ENCODE assay signal across 8 mouse cellular contexts in the genomic region with DNA sequence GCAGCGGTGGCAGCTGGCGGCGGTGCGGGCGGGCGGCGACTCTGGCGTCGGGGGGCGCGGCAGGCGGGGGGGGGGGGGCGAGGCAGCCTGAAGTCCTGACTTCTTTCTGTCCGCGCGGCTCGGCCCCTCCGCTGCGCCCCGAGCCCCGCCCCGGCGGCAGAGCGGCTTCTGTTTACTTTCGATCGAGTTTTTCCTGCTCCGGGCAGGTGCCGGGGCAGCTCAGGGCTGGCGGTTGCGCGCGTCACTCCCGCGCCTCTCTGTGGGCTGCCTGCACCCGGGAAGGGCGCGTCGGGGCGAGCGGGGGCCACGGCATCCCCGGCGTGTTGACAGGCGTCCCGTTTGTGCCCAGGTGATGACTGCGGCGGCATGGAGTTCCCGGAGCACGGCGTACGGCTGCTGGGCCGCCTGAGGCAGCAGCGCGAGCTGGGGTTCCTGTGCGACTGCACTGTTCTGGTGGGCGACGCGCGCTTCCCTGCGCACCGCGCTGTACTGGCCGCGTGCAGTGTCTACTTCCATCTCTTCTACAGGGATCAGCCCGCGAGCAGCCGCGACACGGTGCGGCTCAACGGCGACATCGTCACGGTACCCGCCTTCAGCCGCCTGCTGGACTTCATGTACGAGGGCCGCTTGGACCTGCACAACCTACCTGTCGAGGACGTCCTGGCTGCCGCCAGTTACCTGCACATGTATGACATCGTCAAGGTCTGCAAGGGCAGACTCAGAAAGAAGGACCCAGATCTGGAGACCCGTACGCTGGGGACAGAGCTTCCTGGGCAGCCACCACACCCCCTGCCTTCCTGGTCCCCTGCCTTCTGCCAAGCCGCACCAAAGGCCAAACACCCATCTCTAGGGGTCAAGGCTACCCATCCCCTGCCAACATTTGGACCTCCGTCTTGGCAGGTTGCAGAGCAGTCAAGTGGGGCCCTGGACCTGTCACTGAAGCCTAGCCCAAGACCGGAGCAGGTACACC. TPM values are rescaled to one million over a fixed set of nuclear protein-coding genes. Genes with fewer than 3 reads are reported as not detected.
A peak's percentile ranks its signal among the peaks of the same experiment; 100 is the strongest.
DNase-seq lines count a peak whose midpoint lies in the region; ATAC-seq and TF ChIP-seq lines count a peak whose summit lies in the region.

No protein-coding gene starts in this region.

- peak; percentile 38 for TF ChIP-seq CTCF in lung, postnatal 0 days (IDR thresholded peaks at IDR 0.05)
- no peak for TF ChIP-seq CTCF in stomach, postnatal 0 days (IDR thresholded peaks at IDR 0.05; ENCODE audit: low read depth)

- peak overlapping the region; percentile 96 for H3K4me2 ChIP-seq in intestine, embryonic 16.5 days (ENCODE audit: low read depth, low read length)
- H3K4me2 ChIP-seq in lung, postnatal 0 days (replicated peaks; ENCODE audit: low read depth, low read length): peak overlapping the region; percentile 72
- H3K4me2 ChIP-seq in stomach, postnatal 0 days (replicated peaks; ENCODE audit: low read depth): peak overlapping the region; percentile 95

- H3K9ac ChIP-seq in intestine, embryonic 16.5 days (ENCODE audit: low read depth, low read length): peak overlapping the region; percentile 78
- H3K9ac ChIP-seq in lung, postnatal 0 days (replicated peaks; ENCODE audit: low read depth): peak overlapping the region; percentile 46
- peak overlapping the region; percentile 87 for H3K9ac ChIP-seq in stomach, postnatal 0 days (ENCODE audit: low read length)

- peak; percentile 19 for ATAC-seq in CD4-positive, CD25-positive, alpha-beta regulatory T cell, adult 4 months
- ATAC-seq in intestine, embryonic 16.5 days: peak; percentile 74
- peak; percentile 74 for ATAC-seq in lung, postnatal 0 days
- peak; percentile 79 for ATAC-seq in stomach, postnatal 0 days (ENCODE audit: low FRiP score, low TSS enrichment)
- ATAC-seq in monocyte, adult 5-6 weeks (replicated peaks; ENCODE audit: insufficient number of reproducible peaks, low FRiP score, low TSS enrichment, poor library complexity, severe bottlenecking): no peak

- peaks cover 64% of the 10 kb centered on the region for H3K4me1 ChIP-seq in forebrain, embryonic 10.5 days
- peaks cover 36% of the 10 kb centered on the region for H3K4me1 ChIP-seq in intestine, embryonic 16.5 days (ENCODE audit: control insufficient read depth, insufficient read depth, low read length)
- H3K4me1 ChIP-seq in lung, postnatal 0 days (ENCODE audit: insufficient read depth, low read depth, low read length): peaks cover 7% of the 10 kb centered on the region
- H3K4me1 ChIP-seq in stomach, postnatal 0 days (replicated peaks; ENCODE audit: control insufficient read depth, insufficient read depth): 0 out of 2 replicates have a peak, but pooled peaks cover 4% of the 10 kb centered on the region

- WGBS in forebrain, embryonic 10.5 days: 4% methylated on average over 73 of the region's 87 CpGs
- WGBS in intestine, embryonic 16.5 days: 5% methylated on average over 66 of the region's 87 CpGs
- WGBS in lung, postnatal 0 days: 5% methylated on average over 63 of the region's 87 CpGs
- WGBS in stomach, postnatal 0 days: 7% methylated on average over 70 of the region's 87 CpGs

- H3K9me3 ChIP-seq in forebrain, embryonic 10.5 days: no peaks in the 10 kb centered on the region
- H3K9me3 ChIP-seq in intestine, embryonic 16.5 days (ENCODE audit: control insufficient read depth, low read length): no peaks in the 10 kb centered on the region
- no peaks in the 10 kb centered on the region for H3K9me3 ChIP-seq in lung, postnatal 0 days (ENCODE audit: low read length)
- no peaks in the 10 kb centered on the region for H3K9me3 ChIP-seq in stomach, postnatal 0 days (ENCODE audit: control insufficient read depth, low read length)

- H3K36me3 ChIP-seq in forebrain, embryonic 10.5 days (replicated peaks): peaks cover 17% of the 10 kb centered on the region
- H3K36me3 ChIP-seq in intestine, embryonic 16.5 days (ENCODE audit: control insufficient read depth, insufficient read depth, low read length): no peaks in the 10 kb centered on the region
- H3K36me3 ChIP-seq in lung, postnatal 0 days (ENCODE audit: insufficient read depth, low read length): no peaks in the 10 kb centered on the region
- H3K36me3 ChIP-seq in stomach, postnatal 0 days (ENCODE audit: control insufficient read depth, insufficient read depth, low read length): peaks cover 4% of the 10 kb centered on the region; the same call in 1 of the 2 replicates

- H3K27ac ChIP-seq in forebrain, embryonic 10.5 days: peak overlapping the region; percentile 83
- H3K27ac ChIP-seq in intestine, embryonic 16.5 days (ENCODE audit: low read length): peak overlapping the region; percentile 92
- H3K27ac ChIP-seq in lung, postnatal 0 days (ENCODE audit: low read length): peak overlapping the region; percentile 80
- H3K27ac ChIP-seq in stomach, postnatal 0 days (replicated peaks): peak overlapping the region; percentile 97

- no peak for TF ChIP-seq EP300 in lung, postnatal 0 days (IDR thresholded peaks at IDR 0.05)
- no peak for TF ChIP-seq EP300 in stomach, postnatal 0 days (optimal IDR thresholded peaks at IDR 0.05)

- peaks cover 83% of the 10 kb centered on the region for H3K27me3 ChIP-seq in forebrain, embryonic 10.5 days (ENCODE audit: poor library complexity, severe bottlenecking)
- peaks cover 9% of the 10 kb centered on the region; the same call in 1 of the 2 replicates for H3K27me3 ChIP-seq in intestine, embryonic 16.5 days (replicated peaks; ENCODE audit: control insufficient read depth, insufficient read depth, low read length)
- no peaks in the 10 kb centered on the region for H3K27me3 ChIP-seq in lung, postnatal 0 days (replicated peaks; ENCODE audit: insufficient read depth, low read length)
- no peaks in the 10 kb centered on the region for H3K27me3 ChIP-seq in stomach, postnatal 0 days (ENCODE audit: control insufficient read depth, insufficient read depth, low read length)

- peak; percentile 48 for DNase-seq in 416B (ENCODE audit: low read depth)
- DNase-seq in forebrain, embryonic 10.5 days (ENCODE audit: extremely low spot score, low spot score): peak; percentile 53
- DNase-seq in lung, postnatal 0 days (ENCODE audit: low spot score): peak; percentile 89
- peak; percentile 93 for DNase-seq in stomach, postnatal 0 days (ENCODE audit: low spot score)
- DNase-seq in ovary, adult 18-20 months (ENCODE audit: low spot score): no peak

- H3K4me3 ChIP-seq in forebrain, embryonic 10.5 days: peak overlapping the region; percentile 74
- H3K4me3 ChIP-seq in intestine, embryonic 16.5 days (ENCODE audit: low read length): peak overlapping the region; percentile 73
- peak overlapping the region; percentile 50 for H3K4me3 ChIP-seq in lung, postnatal 0 days (ENCODE audit: low read depth, low read length)
- peak overlapping the region; percentile 72 for H3K4me3 ChIP-seq in stomach, postnatal 0 days (ENCODE audit: low read depth, low read length)

RNA-seq across cellular contexts. Expression of a gene that starts 0.7 kb away (rescaled TPM):
- 1 to 10 TPM; 2.8 to 2.9 TPM for polyA plus RNA-seq in CD4-positive, CD25-positive, alpha-beta regulatory T cell, adult 4 months (2017; shearing (Covaris generic))
- 4.1 and 4.3 TPM in 2 replicates for polyA plus RNA-seq in forebrain, embryonic 10.5 days (2016; fragmentation: Nextera tagmentation; extraction: Ambion mirVana)
- polyA plus RNA-seq in intestine, embryonic 16.5 days (2015; fragmentation: Nextera tagmentation; extraction: Ambion mirVana): 6.8 and 8.2 TPM in 2 replicates
- polyA plus RNA-seq in lung, postnatal 0 days (2015; fragmentation: Nextera tagmentation; extraction: Ambion mirVana): 14.0 and 14.6 TPM in 2 replicates
- polyA plus RNA-seq in stomach, postnatal 0 days (2015; fragmentation: Nextera tagmentation; extraction: Ambion mirVana): 11.3 and 12.1 TPM in 2 replicates
- total RNA-seq in monocyte, adult 5-6 weeks (2017): 4.3 to 8.3 TPM (median 5.6 TPM) in 3 replicates

RNA-seq across cellular contexts. Expression of a gene that starts 4.6 kb away (rescaled TPM):
- polyA plus RNA-seq in CD4-positive, CD25-positive, alpha-beta regulatory T cell, adult 4 months (2017; shearing (Covaris generic)): 10 to 100 TPM; 14.6 to 18.4 TPM
- 39.2 and 41.9 TPM in 2 replicates for polyA plus RNA-seq in forebrain, embryonic 10.5 days (2016; fragmentation: Nextera tagmentation; extraction: Ambion mirVana)
- polyA plus RNA-seq in intestine, embryonic 16.5 days (2015; fragmentation: Nextera tagmentation; extraction: Ambion mirVana): 56.5 and 65.5 TPM in 2 replicates
- polyA plus RNA-seq in lung, postnatal 0 days (2015; fragmentation: Nextera tagmentation; extraction: Ambion mirVana): 78.8 and 91.3 TPM in 2 replicates
- polyA plus RNA-seq in stomach, postnatal 0 days (2015; fragmentation: Nextera tagmentation; extraction: Ambion mirVana): 84.5 and 98.2 TPM in 2 replicates
- total RNA-seq in monocyte, adult 5-6 weeks (2017): 151 to 190 TPM (median 176 TPM) in 3 replicates

RNA-seq across cellular contexts. Expression of a gene that starts 34.8 kb away (rescaled TPM):
- 10 to 100 TPM; 30.9 to 37.1 TPM for polyA plus RNA-seq in CD4-positive, CD25-positive, alpha-beta regulatory T cell, adult 4 months (2017; shearing (Covaris generic))
- 361 and 369 TPM in 2 replicates for polyA plus RNA-seq in forebrain, embryonic 10.5 days (2016; fragmentation: Nextera tagmentation; extraction: Ambion mirVana)
- polyA plus RNA-seq in intestine, embryonic 16.5 days (2015; fragmentation: Nextera tagmentation; extraction: Ambion mirVana): 168 and 186 TPM in 2 replicates
- polyA plus RNA-seq in lung, postnatal 0 days (2015; fragmentation: Nextera tagmentation; extraction: Ambion mirVana): 130 and 152 TPM in 2 replicates
- 91.5 and 97.1 TPM in 2 replicates for polyA plus RNA-seq in stomach, postnatal 0 days (2015; fragmentation: Nextera tagmentation; extraction: Ambion mirVana)
- total RNA-seq in monocyte, adult 5-6 weeks (2017): 73.4 to 154 TPM (median 84.8 TPM) in 3 replicates

RNA-seq across cellular contexts. Expression of a gene that starts 40.9 kb away (rescaled TPM):
- 1 to 10 TPM; 2.4 to 4.9 TPM for polyA plus RNA-seq in CD4-positive, CD25-positive, alpha-beta regulatory T cell, adult 4 months (2017; shearing (Covaris generic))
- polyA plus RNA-seq in forebrain, embryonic 10.5 days (2016; fragmentation: Nextera tagmentation; extraction: Ambion mirVana): 5.9 and 7.9 TPM in 2 replicates
- polyA plus RNA-seq in intestine, embryonic 16.5 days (2015; fragmentation: Nextera tagmentation; extraction: Ambion mirVana): 12.4 and 13.2 TPM in 2 replicates
- 17.5 and 20.8 TPM in 2 replicates for polyA plus RNA-seq in lung, postnatal 0 days (2015; fragmentation: Nextera tagmentation; extraction: Ambion mirVana)
- polyA plus RNA-seq in stomach, postnatal 0 days (2015; fragmentation: Nextera tagmentation; extraction: Ambion mirVana): 20.7 and 21.2 TPM in 2 replicates
- 0.29 to 0.43 TPM in 2 of 3 replicates, not detected in the other for total RNA-seq in monocyte, adult 5-6 weeks (2017)

RNA-seq across cellular contexts. Expression of a gene that starts 59.5 kb away (rescaled TPM):
- polyA plus RNA-seq in CD4-positive, CD25-positive, alpha-beta regulatory T cell, adult 4 months (2017; shearing (Covaris generic)): 1 to 10 TPM; 2.0 to 2.3 TPM
- polyA plus RNA-seq in forebrain, embryonic 10.5 days (2016; fragmentation: Nextera tagmentation; extraction: Ambion mirVana): 4.9 and 6.6 TPM in 2 replicates
- 2.1 and 2.7 TPM in 2 replicates for polyA plus RNA-seq in intestine, embryonic 16.5 days (2015; fragmentation: Nextera tagmentation; extraction: Ambion mirVana)
- 29.9 and 43.0 TPM in 2 replicates for polyA plus RNA-seq in lung, postnatal 0 days (2015; fragmentation: Nextera tagmentation; extraction: Ambion mirVana)
- 4.7 and 6.4 TPM in 2 replicates for polyA plus RNA-seq in stomach, postnatal 0 days (2015; fragmentation: Nextera tagmentation; extraction: Ambion mirVana)
- 81.5 to 125 TPM (median 102 TPM) in 3 replicates for total RNA-seq in monocyte, adult 5-6 weeks (2017)
